Comparison of ENCODE assay signal across 18 mouse cellular contexts in genomic region chr7:133494982-133495550, GRCm38 (mm10).
DNase-seq lines count a peak whose midpoint lies in the region; ATAC-seq and TF ChIP-seq lines count a peak whose summit lies in the region.
"Had no signal": no experiment of that assay in that cellular context is flagged by ENCODE, and none has a peak within 500 bp of the region (broad histone marks: within the 10 kb centered on the region; RNA-seq: fewer than 3 reads in every experiment).

No protein-coding gene starts in this region.

- no peak overlapping the region for H3K4me3 ChIP-seq in hindbrain, postnatal 0 days (ENCODE audit: low read length)
- H3K4me3 ChIP-seq in hindbrain, embryonic 12.5 days: no peak overlapping the region
- H3K4me3 ChIP-seq in neural tube, embryonic 15.5 days (replicated peaks): no peak overlapping the region
- H3K4me3 ChIP-seq in embryonic facial prominence, embryonic 14.5 days (ENCODE audit: low read depth, low read length): no peak overlapping the region
- H3K4me3 ChIP-seq: heart, embryonic 10.5 days; intestine, embryonic 15.5 days had no signal

- no peaks in the 10 kb centered on the region for H3K36me3 ChIP-seq in hindbrain, postnatal 0 days (ENCODE audit: insufficient read depth, low read length)
- H3K36me3 ChIP-seq in hindbrain, embryonic 12.5 days: no peaks in the 10 kb centered on the region
- no peaks in the 10 kb centered on the region for H3K36me3 ChIP-seq in neural tube, embryonic 15.5 days
- no peaks in the 10 kb centered on the region for H3K36me3 ChIP-seq in embryonic facial prominence, embryonic 14.5 days (ENCODE audit: control insufficient read depth, insufficient read depth, low read length)
- H3K36me3 ChIP-seq: G1E; heart, embryonic 10.5 days; intestine, embryonic 15.5 days had no signal

- no peak overlapping the region for H3K4me2 ChIP-seq in hindbrain, postnatal 0 days (ENCODE audit: low read depth, low read length)
- H3K4me2 ChIP-seq in hindbrain, embryonic 12.5 days (replicated peaks): no peak overlapping the region
- H3K4me2 ChIP-seq in neural tube, embryonic 15.5 days: no peak overlapping the region
- H3K4me2 ChIP-seq in embryonic facial prominence, embryonic 14.5 days (ENCODE audit: low read depth, low read length): peak overlapping the region; percentile 27
- H3K4me2 ChIP-seq: intestine, embryonic 15.5 days; liver, embryonic 11.5 days; lung, embryonic 14.5 days had no signal

- DNase-seq in hindbrain, postnatal 0 days (ENCODE audit: low spot score): peak; percentile 34
- DNase-seq in neural tube, embryonic 10.5 days (ENCODE audit: extremely low spot score, low spot score): peak; percentile 38
- DNase-seq in embryonic facial prominence, embryonic 14.5 days (ENCODE audit: low spot score): peak; percentile 79
- DNase-seq in retina, embryonic 14.5 days (ENCODE audit: low spot score): no peak
- DNase-seq in adrenal gland, adult 2 months: no peak
- DNase-seq: cerebellum, adult 9-10 months; forebrain, postnatal 0 days; gastrocnemius, postnatal 25 days; lung, embryonic 14.5 days; retina, postnatal 1 day; thymus, postnatal 14 days had no signal

- H3K4me1 ChIP-seq in hindbrain, postnatal 0 days (ENCODE audit: insufficient read depth, low read length): no peaks in the 10 kb centered on the region
- H3K4me1 ChIP-seq in hindbrain, embryonic 12.5 days: peaks cover 15% of the 10 kb centered on the region; the same call in 1 of the 2 replicates
- peaks cover 7% of the 10 kb centered on the region for H3K4me1 ChIP-seq in neural tube, embryonic 15.5 days
- peaks cover 31% of the 10 kb centered on the region for H3K4me1 ChIP-seq in embryonic facial prominence, embryonic 14.5 days (ENCODE audit: control insufficient read depth, insufficient read depth, low read length)

- no peak for ATAC-seq in hindbrain, postnatal 0 days
- no peak for ATAC-seq in hindbrain, embryonic 12.5 days (ENCODE audit: low FRiP score)
- no peak for ATAC-seq in neural tube, embryonic 15.5 days (ENCODE audit: low FRiP score)
- peak; percentile 72 for ATAC-seq in embryonic facial prominence, embryonic 14.5 days (ENCODE audit: low read depth)
- ATAC-seq in monocyte, adult 5-6 weeks (replicated peaks; ENCODE audit: insufficient number of reproducible peaks, low FRiP score, low TSS enrichment, poor library complexity, severe bottlenecking): no peak
- ATAC-seq: forebrain, postnatal 0 days; intestine, embryonic 15.5 days had no signal

- no peaks in the 10 kb centered on the region for H3K27me3 ChIP-seq in hindbrain, postnatal 0 days (ENCODE audit: insufficient read depth, low read length)
- peaks cover 16% of the 10 kb centered on the region for H3K27me3 ChIP-seq in hindbrain, embryonic 12.5 days
- H3K27me3 ChIP-seq in neural tube, embryonic 15.5 days (replicated peaks): no peaks in the 10 kb centered on the region
- no peaks in the 10 kb centered on the region; the same call in 1 of the 2 replicates for H3K27me3 ChIP-seq in embryonic facial prominence, embryonic 14.5 days (replicated peaks; ENCODE audit: control insufficient read depth, insufficient read depth, low read length)
- H3K27me3 ChIP-seq: intestine, embryonic 15.5 days had no signal

- TF ChIP-seq CTCF in hindbrain, postnatal 0 days (IDR thresholded peaks at IDR 0.05; ENCODE audit: low read depth): no peak

- 29% methylated on average over 8 of the region's 8 CpGs for WGBS in hindbrain, postnatal 0 days
- 39% methylated on average over 8 of the region's 8 CpGs for WGBS in hindbrain, embryonic 12.5 days
- WGBS in neural tube, embryonic 15.5 days: 49% methylated on average over 8 of the region's 8 CpGs
- WGBS in embryonic facial prominence, embryonic 14.5 days: 22% methylated on average over 8 of the region's 8 CpGs

- no peak overlapping the region for H3K27ac ChIP-seq in hindbrain, postnatal 0 days
- H3K27ac ChIP-seq in hindbrain, embryonic 12.5 days: no peak overlapping the region
- no peak overlapping the region for H3K27ac ChIP-seq in neural tube, embryonic 15.5 days (replicated peaks)
- peak overlapping the region; percentile 75 for H3K27ac ChIP-seq in embryonic facial prominence, embryonic 14.5 days (replicated peaks; ENCODE audit: low read depth, low read length)
- H3K27ac ChIP-seq: heart, embryonic 10.5 days; intestine, embryonic 15.5 days had no signal

- H3K9ac ChIP-seq in hindbrain, postnatal 0 days (replicated peaks; ENCODE audit: low read length): no peak overlapping the region
- no peak overlapping the region for H3K9ac ChIP-seq in hindbrain, embryonic 12.5 days
- no peak overlapping the region for H3K9ac ChIP-seq in neural tube, embryonic 15.5 days (replicated peaks)
- H3K9ac ChIP-seq in embryonic facial prominence, embryonic 14.5 days (ENCODE audit: low read depth, low read length): no peak overlapping the region
- H3K9ac ChIP-seq: forebrain, postnatal 0 days; intestine, embryonic 15.5 days; lung, embryonic 14.5 days had no signal

- no peaks in the 10 kb centered on the region for H3K9me3 ChIP-seq in hindbrain, postnatal 0 days (ENCODE audit: low read length)
- no peaks in the 10 kb centered on the region for H3K9me3 ChIP-seq in hindbrain, embryonic 12.5 days (replicated peaks)
- H3K9me3 ChIP-seq in neural tube, embryonic 15.5 days (replicated peaks): no peaks in the 10 kb centered on the region
- H3K9me3 ChIP-seq in embryonic facial prominence, embryonic 14.5 days (ENCODE audit: control insufficient read depth, low read length): no peaks in the 10 kb centered on the region
- H3K9me3 ChIP-seq: heart, embryonic 10.5 days; intestine, embryonic 15.5 days had no signal

Comparison
In these comparisons a context has a peak if more than half of its experiments do, and no peak if none do; other contexts are left out.
1. DNase-seq: peak in hindbrain, postnatal 0 days (single experiment), neural tube, embryonic 10.5 days (single experiment) and embryonic facial prominence, embryonic 14.5 days (single experiment); none in retina, embryonic 14.5 days (single experiment) and adrenal gland, adult 2 months (single experiment).